Mouse (Mus musculus): ENCODE data around the gene Prune2.

Gene Prune2

GRCm38 (mm10) chr19:16997915-16998314 is 42.0 kb downstream of the Prune2 start:
- peak; percentile 40 to 61 for DNase-seq (ENCODE audit: low read depth in 2 of 2, low spot score in 2 of 2)

- DNase-seq (ENCODE audit: low read depth in 2 of 2, low spot score in 2 of 2): no peak
These were observed 50.4 kb downstream of the Prune2 start for GRCm38 (mm10) chr19:17006220-17006907.

DNA sequence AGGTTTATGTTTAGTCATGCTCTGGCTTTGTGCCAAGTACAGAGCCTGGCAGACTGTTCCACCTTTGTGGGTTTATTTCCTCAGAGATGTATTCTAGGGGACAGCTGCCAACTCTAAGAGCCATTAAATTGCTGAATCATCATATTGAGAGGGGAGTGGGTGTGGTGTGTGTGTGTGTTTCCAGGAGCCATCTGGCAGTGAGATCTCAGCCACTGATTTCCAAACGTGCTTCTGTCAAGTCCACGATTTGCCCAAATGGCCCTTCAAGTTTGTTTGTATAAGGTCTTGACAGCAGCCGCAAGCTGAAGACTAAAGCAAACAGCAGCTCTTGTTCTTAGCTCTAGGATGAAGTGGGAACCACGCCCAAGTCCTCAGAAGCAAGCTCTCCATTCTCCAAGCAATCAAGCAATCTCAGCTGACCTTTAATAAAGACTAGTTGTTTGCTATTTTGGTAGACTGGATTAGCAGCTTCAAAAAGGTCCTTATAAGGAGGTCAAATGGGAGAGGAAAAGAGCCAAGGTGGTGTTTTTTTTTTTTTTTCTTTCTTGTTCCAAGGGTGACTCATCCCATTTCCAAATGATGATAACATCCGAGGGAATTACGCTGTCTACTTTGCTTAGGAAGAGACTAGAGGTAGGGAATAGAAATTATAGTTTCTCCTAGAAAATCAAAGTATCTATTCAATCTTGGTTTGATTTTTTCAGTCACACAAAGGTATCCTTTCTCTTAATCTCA is 55.5 kb downstream of the Prune2 start:
- DNase-seq (ENCODE audit: low read depth in 2 of 2, low spot score in 2 of 2): no peak

GRCm38 (mm10) chr19:17013085-17013484 is 57.2 kb downstream of the Prune2 start:
- DNase-seq (ENCODE audit: low read depth in 2 of 2, low spot score in 2 of 2): no peak

DNA sequence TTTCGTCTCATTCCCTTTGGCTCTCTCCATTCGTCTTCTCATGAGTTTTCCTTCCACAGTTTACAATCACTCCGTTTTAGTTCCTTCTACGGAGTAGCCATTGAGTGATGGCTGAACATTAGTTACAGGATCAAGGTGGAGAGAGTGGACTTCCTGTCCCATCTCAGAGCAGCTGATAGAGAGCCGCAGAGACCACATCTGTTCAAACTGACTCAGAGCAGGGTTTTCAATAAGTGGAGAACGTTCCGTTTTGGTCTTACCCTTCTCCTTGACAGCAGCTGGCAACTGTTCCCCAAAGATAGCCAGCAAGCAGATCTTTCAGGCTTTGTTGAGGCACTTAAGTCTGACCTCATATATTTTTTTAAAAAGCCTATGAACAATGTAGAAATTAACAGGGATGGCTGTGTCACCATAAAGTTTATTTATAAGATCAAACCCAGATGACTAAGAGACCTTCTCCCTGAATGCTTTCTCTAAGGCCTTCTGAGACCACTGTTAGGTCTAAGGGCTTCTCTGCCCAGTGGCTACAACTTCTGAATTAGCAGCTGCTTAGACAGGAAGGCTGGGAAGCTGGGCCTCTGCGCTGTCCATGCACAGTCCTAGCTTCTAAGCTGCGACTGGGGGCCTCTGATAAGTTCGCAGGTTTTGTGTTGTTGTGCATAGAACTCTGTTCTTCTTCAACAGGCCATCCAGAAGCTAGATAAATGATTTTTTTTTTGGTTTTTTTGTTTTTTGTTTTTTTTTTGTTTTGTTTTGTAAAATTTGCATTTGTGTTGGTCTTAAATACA is 58.6 kb downstream of the Prune2 start:
- no peak for DNase-seq (ENCODE audit: low read depth in 2 of 2, low spot score in 2 of 2)

GRCm38 (mm10) chr19:17024748-17025147 is 68.8 kb downstream of the Prune2 start:
- DNase-seq (ENCODE audit: low read depth in 2 of 2, low spot score in 2 of 2): no peak

DNA sequence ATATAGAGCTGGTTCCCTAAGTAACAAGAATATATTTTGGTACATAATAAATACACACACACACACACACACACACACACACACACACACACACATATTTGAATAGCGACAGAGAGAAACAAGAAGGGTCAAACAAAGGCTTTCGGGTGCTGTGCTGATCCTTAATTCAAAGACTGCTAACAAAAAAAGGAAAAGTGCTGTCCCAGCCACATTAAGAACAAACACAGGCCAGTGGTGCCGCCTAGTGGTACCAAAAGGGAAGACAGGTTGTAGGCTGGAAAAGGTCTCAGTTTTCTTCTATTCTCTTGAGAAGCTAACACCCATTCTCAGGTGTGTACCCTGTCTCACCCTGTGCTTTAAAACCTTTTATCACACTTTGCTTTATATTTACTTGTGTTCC is 74.4 kb downstream of the Prune2 start:
- peak; percentile 36 to 45 for DNase-seq (ENCODE audit: low read depth in 2 of 2, low spot score in 2 of 2)

DNA sequence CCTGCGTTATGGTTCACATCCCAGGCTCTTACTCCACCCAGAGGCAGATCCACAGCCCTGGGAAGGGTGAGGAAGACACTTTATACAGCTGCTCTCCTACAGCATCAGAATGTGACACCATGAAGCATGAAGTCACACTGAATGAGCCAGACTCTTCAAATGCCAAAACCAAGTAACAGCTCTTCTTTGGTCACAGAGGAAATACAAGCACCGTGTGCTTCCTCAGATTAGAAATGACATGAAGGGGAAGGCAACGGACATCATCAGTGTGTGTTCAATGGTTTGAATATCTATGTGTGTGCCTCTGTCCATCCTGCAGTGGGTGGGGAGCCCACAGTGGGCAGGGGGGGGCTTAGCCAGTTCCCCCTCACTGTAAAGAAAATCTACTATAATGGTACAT is 76.4 kb downstream of the Prune2 start:
- DNase-seq (ENCODE audit: low read depth in 2 of 2, low spot score in 2 of 2): no peak

GRCm38 (mm10) chr19:17046961-17047360 is 91.0 kb downstream of the Prune2 start:
- DNase-seq (ENCODE audit: low read depth in 2 of 2, low spot score in 2 of 2): no peak

DNA sequence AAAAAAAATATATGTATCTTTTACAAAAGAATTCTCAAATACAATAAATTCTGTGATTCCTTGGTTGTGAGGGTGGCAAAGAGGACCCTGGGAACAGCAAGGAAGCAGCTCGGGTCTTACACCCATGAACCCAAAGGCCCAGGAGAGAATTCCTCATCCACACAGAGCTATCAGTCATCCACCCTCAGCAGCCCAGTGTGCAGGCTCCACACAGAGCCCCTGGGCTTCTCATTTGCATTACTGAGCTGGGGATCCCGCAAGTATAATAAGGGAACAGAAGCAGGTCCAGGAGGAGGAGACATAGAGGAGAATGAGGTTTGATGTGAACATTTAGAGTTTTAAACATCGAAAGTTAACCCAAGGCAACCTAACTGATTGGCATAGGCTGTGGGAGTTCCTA is 100.0 kb downstream of the Prune2 start:
- no peak for DNase-seq (ENCODE audit: low read depth in 2 of 2, low spot score in 2 of 2)

DNA sequence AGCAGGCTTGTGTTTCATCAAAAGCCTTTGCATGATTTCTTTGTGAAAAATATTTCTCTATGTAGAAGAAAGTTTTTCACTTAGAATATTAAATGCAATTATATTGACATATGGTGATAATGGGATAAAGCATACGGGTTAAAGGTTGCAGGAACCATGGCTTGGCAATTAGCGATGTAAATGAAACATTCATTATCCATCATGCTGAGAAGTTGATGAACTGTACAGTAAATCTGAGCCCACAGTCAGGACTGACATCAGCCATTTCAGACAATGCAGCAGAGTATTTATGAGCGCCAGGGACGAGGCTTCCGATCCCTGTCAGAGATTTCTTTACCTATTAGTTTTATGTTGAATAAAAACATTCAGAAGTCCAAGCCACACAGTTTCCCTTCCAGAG is 104.2 kb downstream of the Prune2 start:
- no peak for DNase-seq (ENCODE audit: low read depth in 2 of 2, low spot score in 2 of 2)

DNA sequence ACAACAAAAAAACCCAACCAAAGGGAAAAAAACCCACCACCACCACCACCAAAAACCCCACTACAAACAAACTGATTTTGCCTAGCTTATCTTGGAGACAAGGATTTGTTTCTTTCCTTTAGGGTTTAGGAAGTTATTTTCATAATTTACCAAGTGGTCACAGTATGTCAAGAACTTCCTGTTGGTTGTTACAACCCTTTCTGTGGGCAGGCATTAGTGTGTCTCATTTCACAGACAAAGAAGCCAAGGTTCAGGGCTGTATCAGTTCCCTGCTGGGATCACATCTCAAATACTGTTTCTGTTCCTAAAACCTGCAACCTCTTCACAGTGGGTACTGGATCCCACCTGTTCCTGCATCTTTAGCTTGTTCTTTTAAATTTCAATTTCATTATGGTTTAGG is 108.5 kb downstream of the Prune2 start:
- no peak for DNase-seq (ENCODE audit: low read depth in 2 of 2, low spot score in 2 of 2)

GRCm38 (mm10) chr19:17069067-17069466 is 113.1 kb downstream of the Prune2 start:
- DNase-seq (ENCODE audit: low read depth in 2 of 2, low spot score in 2 of 2): no peak

DNA sequence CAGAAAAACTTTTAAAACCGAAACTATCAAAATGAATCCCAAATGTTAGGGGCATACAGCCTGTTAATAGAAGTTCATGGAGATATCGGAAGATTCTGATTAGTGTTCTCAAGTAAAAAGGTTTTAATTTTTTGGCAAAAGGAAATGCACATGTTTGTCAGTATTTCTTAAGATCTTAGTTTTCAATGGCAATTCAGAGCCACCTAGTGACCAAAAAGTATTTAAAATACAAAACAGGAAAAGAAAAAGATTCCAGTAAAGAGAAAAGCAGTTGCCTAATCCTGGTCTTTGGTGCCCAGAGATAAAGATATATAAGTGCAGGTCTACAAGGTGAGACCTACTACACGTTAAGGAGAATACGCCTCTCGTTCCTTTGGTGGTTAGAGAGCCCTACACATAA is 115.3 kb downstream of the Prune2 start:
- no peak for DNase-seq (ENCODE audit: low read depth in 2 of 2, low spot score in 2 of 2)

GRCm38 (mm10) chr19:17072245-17072644 is 116.3 kb downstream of the Prune2 start:
- no peak for DNase-seq (ENCODE audit: low read depth in 2 of 2, low spot score in 2 of 2)

DNA sequence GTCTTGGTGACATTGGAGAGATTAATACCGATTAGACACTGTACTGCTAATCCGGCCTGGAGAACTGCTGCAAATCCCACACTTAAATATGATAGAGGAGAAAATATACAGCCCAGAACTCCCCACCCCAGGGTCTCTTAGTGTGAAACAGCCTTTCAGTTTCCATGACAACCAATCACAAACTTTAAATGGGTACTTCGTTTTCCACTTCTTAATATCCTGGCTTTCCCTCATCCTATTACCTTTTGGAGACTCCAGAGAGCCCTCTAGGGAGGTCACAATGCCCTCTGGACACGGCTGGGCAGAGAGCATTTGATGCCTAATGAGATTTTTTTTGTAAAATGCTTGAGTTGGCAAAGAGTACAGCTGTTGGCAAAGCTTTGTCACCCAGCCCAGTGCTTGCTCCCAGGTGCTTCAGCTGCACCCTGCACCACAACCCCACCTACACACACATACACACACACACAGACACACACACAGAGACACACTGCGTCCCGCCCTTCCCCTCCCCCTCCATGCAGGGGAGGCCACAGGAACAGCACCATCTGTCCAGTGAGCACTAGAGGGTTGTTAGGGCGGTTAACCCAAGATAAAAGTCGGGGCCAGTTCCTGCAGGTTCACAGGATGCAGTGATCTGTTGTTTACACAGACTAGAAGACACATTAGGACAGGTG is 122.9 kb downstream of the Prune2 start:
- DNase-seq (ENCODE audit: low read depth in 2 of 2, low spot score in 2 of 2): no peak

DNA sequence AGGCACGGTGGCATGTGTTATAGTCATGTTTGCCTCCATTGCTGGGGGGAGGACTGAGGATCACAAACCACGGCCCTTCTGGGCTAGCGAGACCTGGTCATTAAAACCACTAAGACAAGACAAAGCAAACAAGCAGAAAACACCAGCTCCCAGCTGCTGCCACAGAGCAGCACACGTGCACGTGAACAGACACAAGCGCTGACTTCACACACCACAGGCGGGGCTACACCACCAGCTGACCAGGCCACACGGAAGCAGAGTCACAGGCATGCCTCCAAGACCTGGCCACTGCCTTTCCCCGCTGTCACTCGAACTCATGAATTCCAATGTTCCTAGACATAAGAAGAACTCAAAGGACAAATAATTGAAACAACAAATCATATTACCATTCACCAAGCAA is 125.5 kb downstream of the Prune2 start:
- no peak for DNase-seq (ENCODE audit: low read depth in 2 of 2, low spot score in 2 of 2)

GRCm38 (mm10) chr19:17094067-17094466 is 138.1 kb downstream of the Prune2 start:
- DNase-seq (ENCODE audit: low read depth in 2 of 2, low spot score in 2 of 2): no peak

DNA sequence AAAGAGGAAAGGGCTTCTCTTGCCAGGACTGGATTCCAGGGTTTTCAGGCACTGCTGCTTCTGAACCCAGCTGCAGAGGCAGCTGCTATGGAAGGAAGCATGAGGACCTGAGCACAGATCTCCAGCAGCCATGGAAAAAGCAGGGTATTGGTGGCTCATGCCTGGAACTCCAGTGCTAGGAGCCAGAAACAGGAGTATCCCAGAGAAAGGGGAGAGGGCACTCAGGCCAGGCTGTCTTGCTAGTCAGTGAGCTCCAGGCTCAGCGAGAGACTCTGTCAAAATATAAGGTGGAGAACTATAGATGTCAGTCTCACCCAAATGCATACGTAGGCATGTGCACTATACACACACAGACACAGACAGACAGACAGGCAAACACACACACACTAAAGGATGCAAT is 140.4 kb downstream of the Prune2 start:
- no peak for DNase-seq (ENCODE audit: low read depth in 2 of 2, low spot score in 2 of 2)

- no peak for DNase-seq (ENCODE audit: low read depth in 2 of 2, low spot score in 2 of 2)
These were observed 141.3 kb downstream of the Prune2 start for GRCm38 (mm10) chr19:17097210-17097609.

DNA sequence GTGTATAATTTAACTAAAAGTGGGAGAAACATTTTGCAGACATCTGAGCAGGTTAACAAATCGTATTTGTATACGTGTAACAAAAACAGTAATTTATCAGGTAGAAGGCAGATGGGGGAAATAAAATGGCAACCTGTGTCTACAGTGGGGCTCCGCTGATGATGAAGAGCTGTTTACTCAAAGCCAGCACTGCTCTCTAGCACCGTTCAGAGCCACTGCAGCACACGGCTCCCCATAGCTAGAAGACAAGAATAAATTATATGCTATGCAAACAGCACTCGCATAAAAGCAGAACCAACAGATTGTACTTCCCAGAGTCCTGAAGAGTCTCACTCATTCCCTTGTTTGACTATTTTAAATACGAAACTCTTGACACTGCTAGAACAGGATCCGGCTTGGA is 152.9 kb downstream of the Prune2 start:
- DNase-seq (ENCODE audit: low read depth in 2 of 2, low spot score in 2 of 2): no peak

Data from CD8-positive naive resting alpha-beta T cell, adult 2 months (primary cell).